Mouse (Mus musculus): ENCODE results near the gene Gm21865. TPM values are rescaled to one million over a fixed set of nuclear protein-coding genes. Genes with fewer than 3 reads are reported as not detected.

The Gm21865 gene
- not detected for total RNA-seq (2023)

DNA sequence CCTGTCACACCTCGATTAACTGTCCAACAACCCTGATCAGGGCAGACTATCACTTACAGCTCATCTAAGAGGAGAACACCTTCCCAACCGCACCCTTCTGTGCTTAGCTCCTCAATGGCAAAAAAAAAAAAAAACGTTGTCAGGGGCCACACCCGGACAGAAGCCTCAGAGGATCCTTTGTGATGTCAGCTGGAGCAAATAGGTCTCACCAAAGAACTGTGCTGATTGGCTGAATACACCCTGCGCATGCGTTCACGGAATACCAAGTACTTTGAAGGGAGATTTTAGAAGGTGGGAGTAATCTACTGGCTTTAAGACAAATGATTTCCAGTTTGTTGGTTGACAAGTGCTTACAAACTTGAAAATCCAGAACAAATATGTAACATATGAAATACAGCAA, at the start of gene Gm21865:
Gm21865 (minus strand) TSS at position 101 of the 400 bp plus-strand sequence.

Other genes with a start within 250 kb of the Gm21865 start
- not detected for gene Gm21882, start 64.6 kb upstream of the Gm21865 start, total RNA-seq (2023)

Measured in CD4-positive naive resting alpha-beta T cell, adult 57 days (primary cell).